Mouse (Mus musculus): ENCODE data around the gene Thbd. TPM values are rescaled to one million over a fixed set of nuclear protein-coding genes. Genes with fewer than 3 reads are reported as not detected.
A peak's percentile ranks its signal among the peaks of the same experiment; 100 is the strongest.

The Thbd gene
- polyA plus RNA-seq, 1 experiment = 39.1 TPM

DNA sequence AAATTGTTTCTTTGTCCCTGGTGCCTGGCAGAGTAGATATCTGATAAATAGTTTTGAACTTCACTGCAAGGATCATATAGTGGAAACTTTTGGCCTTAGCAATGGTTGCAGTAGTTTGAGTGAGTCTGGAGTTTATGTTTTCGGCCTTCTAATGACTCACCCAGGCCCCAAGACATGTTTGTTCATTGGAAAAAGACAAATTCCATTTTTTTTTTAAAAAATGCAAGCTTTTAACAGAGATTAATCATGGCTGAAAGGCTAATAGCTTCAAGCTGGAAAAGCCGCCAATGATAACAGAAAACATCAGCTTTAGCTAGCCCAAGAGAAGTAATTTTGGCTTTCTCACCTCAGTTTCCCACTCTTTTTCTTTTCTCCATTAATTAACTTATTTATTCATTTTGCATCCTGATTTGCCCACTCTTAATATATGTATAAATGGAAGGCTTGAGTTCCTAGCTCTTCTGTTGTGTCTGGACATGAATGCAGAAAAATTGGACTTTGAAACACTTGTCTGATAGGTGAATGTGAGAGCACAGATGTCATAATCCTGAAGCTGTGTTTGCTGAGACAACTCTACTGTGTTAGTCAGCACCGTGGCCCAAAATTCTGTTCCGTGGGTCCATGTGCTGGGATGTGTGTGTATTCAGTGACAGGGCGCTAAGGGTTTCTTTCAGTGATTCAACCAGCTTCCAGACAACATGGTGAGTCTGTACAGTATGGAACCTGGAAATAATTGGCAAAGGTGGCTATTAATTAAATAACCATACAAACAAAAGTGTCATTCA lies 8.9 kb downstream of the Thbd start:
- no peak for DNase-seq (ENCODE audit: low read depth in 1 of 2, low spot score in 2 of 2)
- 89% methylated on average over 5 of the region's 5 CpGs for WGBS
- TF ChIP-seq POLR2A (IDR thresholded peaks at IDR 0.05; ENCODE audit: low read depth, low read length) (no peak), CTCF (IDR thresholded peaks at IDR 0.05; ENCODE audit: extremely low read depth, insufficient read depth, insufficient read length, insufficient replicate concordance) (no peak)
- Histone ChIP-seq H3K36me3 (ENCODE audit: control insufficient read depth, insufficient read depth, low read length) (no peaks in the 10 kb centered on the region), H3K4me1 (ENCODE audit: control insufficient read depth, insufficient read depth, insufficient read length) (peaks cover 9% of the 10 kb centered on the region), H3K4me3 (ENCODE audit: extremely low read depth, insufficient read depth, insufficient read length) (no peak overlapping the region), H3K27ac (ENCODE audit: insufficient read depth, low read length) (no peak overlapping the region), H3K27me3 (ENCODE audit: control insufficient read depth, insufficient read depth, low read length) (peaks cover 3% of the 10 kb centered on the region)

DNA sequence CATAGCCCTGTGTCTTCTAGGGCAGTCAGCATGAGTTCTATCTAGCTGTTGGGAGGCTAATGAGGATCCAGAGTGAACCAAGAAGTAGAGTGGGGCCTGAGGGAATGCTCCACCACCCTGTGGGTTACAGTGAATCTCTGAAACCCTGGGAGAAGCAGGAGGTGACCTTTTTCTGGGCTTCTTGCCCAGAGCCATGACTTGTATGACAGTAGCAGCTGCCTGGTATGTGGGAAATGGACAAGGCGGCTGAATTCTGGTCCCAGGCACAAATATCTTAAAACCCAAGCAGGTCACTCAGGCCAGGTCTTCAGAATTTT lies 10.2 kb downstream of the Thbd start:
- H3K27me3 ChIP-seq (ENCODE audit: control insufficient read depth, insufficient read depth, low read length) = peaks cover 3% of the 10 kb centered on the region
- H3K4me1 ChIP-seq (ENCODE audit: control insufficient read depth, insufficient read depth, insufficient read length) = peaks cover 9% of the 10 kb centered on the region
- no peaks in the 10 kb centered on the region for H3K36me3 ChIP-seq (ENCODE audit: control insufficient read depth, insufficient read depth, low read length)
- 78% methylated on average over 1 of the region's 1 CpGs for WGBS
- H3K4me3 ChIP-seq (ENCODE audit: extremely low read depth, insufficient read depth, insufficient read length) = no peak overlapping the region
- H3K27ac ChIP-seq (ENCODE audit: insufficient read depth, low read length) = 0 out of 2 replicates have a peak overlapping the region, but pooled peaks have one; percentile 17
- DNase-seq (ENCODE audit: low read depth in 1 of 2, low spot score in 2 of 2) = no peak
- no peak for TF ChIP-seq POLR2A (IDR thresholded peaks at IDR 0.05; ENCODE audit: low read depth, low read length)
- no peak for TF ChIP-seq CTCF (IDR thresholded peaks at IDR 0.05; ENCODE audit: extremely low read depth, insufficient read depth, insufficient read length, insufficient replicate concordance)

DNA sequence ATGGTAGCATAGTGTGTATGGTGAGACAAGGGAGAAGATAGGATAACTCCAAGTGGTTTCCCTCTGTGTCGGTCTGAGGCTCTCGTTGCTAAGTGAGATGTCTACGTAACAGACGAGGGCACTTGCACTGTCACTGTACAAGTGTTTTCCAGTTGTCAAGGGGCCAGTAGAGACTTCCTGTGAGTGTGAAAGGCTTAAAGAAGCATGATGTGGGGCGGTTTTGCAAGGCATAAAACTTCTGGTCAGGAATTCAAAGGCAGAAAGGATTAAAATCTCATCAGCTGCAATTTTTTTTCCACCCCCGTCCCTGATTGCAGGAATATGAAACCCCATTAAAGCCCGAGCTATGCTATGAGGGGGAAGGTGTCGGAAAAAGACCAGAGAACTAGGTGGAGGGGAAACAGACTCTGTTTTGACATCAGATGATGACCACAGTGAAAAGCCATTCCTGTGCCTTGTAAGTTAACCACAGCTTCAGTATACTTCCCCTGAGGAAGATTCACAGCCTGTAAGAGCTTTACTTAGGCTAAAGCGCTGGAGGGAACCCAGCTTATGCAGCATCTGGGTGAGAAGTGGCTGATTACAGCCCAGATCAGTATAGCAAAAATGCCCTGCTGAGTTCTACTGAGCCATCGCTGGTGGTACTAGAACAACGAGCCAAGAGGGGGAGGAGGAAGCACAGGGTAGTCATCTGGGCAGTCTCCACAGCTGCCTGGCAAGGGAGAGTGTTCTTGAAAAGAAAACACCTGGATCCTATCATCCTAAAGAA lies 10.8 kb downstream of the Thbd start:
- H3K4me3 ChIP-seq (ENCODE audit: extremely low read depth, insufficient read depth, insufficient read length) = no peak overlapping the region
- DNase-seq (ENCODE audit: low read depth in 1 of 2, low spot score in 2 of 2) = no peak

DNA sequence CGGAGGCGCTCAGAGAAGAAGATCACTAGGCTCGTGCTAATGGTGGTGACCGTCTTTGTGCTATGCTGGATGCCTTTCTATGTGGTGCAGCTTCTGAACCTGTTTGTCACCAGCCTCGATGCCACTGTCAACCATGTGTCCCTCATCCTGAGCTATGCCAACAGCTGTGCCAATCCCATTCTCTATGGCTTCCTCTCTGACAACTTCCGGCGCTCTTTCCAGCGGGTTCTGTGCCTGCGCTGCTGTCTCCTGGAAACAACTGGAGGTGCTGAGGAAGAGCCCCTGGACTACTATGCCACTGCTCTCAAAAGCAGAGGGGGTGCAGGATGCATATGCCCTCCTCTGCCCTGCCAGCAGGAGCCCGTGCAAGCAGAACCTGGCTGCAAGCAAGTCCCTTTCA lies 11.8 kb downstream of the Thbd start:
- H3K27ac ChIP-seq (ENCODE audit: insufficient read depth, low read length) = no peak overlapping the region
- no peak for DNase-seq (ENCODE audit: low read depth in 1 of 2, low spot score in 2 of 2)
- H3K4me3 ChIP-seq (ENCODE audit: extremely low read depth, insufficient read depth, insufficient read length) = no peak overlapping the region
- 78% methylated on average over 10 of the region's 10 CpGs for WGBS
- TF ChIP-seq CTCF (IDR thresholded peaks at IDR 0.05; ENCODE audit: extremely low read depth, insufficient read depth, insufficient read length, insufficient replicate concordance) (no peak), POLR2A (IDR thresholded peaks at IDR 0.05; ENCODE audit: low read depth, low read length) (no peak)
- H3K36me3 ChIP-seq (ENCODE audit: control insufficient read depth, insufficient read depth, low read length) = no peaks in the 10 kb centered on the region
- peaks cover 3% of the 10 kb centered on the region for H3K27me3 ChIP-seq (ENCODE audit: control insufficient read depth, insufficient read depth, low read length)
- H3K4me1 ChIP-seq (ENCODE audit: control insufficient read depth, insufficient read depth, insufficient read length) = peaks cover 9% of the 10 kb centered on the region

More for the DNA sequence above, 10.8 kb downstream of the Thbd start:
- TF ChIP-seq CTCF (IDR thresholded peaks at IDR 0.05; ENCODE audit: extremely low read depth, insufficient read depth, insufficient read length, insufficient replicate concordance) (no peak), POLR2A (IDR thresholded peaks at IDR 0.05; ENCODE audit: low read depth, low read length) (no peak)
- Histone ChIP-seq H3K36me3 (ENCODE audit: control insufficient read depth, insufficient read depth, low read length) (no peaks in the 10 kb centered on the region), H3K4me1 (ENCODE audit: control insufficient read depth, insufficient read depth, insufficient read length) (peaks cover 9% of the 10 kb centered on the region), H3K27me3 (ENCODE audit: control insufficient read depth, insufficient read depth, low read length) (peaks cover 3% of the 10 kb centered on the region), H3K27ac (ENCODE audit: insufficient read depth, low read length) (peak overlapping the region; percentile 17; the same call in 1 of the 2 replicates)
- WGBS = 23% methylated on average over 11 of the region's 11 CpGs

DNA sequence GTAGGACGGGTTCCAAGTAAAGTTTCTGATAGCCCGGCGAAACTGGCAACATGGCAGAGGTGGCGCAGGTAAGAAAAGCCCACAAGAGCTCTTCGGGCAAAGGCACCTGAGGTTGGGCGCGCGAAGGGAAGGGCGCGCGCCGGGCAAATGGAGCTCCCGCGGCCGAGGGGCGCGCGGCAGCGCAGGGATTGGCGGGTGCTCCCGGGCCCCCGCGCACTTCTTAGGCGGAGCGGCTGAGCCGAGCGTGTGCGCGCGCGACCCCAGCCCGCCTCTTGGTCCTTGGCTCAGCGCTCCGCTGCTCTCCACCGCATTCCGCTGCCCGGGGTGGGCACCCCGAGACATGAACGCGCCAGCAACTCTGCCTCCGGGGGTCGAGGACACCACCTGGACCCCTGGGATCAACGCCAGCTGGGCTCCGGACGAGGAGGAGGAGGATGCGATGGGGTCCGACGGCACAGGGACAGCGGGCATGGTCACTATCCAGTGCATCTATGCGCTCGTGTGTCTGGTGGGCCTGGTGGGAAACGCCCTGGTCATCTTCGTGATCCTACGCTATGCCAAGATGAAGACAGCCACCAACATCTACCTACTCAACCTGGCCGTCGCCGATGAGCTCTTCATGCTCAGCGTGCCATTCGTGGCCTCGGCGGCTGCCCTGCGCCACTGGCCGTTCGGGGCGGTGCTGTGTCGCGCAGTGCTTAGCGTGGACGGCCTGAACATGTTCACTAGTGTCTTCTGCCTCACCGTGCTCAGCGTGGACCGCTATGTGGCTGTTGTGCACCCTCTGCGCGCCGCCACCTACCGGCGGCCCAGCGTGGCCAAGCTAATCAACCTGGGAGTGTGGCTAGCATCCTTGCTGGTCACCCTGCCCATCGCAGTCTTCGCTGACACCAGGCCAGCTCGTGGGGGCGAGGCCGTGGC lies 12.6 kb downstream of the Thbd start, which contains the start of gene Sstr4:
Sstr4 (plus strand) TSS at position 214 of the 921 bp plus-strand sequence.
- DNase-seq (ENCODE audit: low read depth in 1 of 2, low spot score in 2 of 2) = peak in 1 of 2 experiments; percentile 40
- H3K27me3 ChIP-seq (ENCODE audit: control insufficient read depth, insufficient read depth, low read length) = peaks cover 3% of the 10 kb centered on the region
- H3K4me1 ChIP-seq (ENCODE audit: control insufficient read depth, insufficient read depth, insufficient read length) = peaks cover 9% of the 10 kb centered on the region
- WGBS = 10% methylated on average over 83 of the region's 83 CpGs
- H3K36me3 ChIP-seq (ENCODE audit: control insufficient read depth, insufficient read depth, low read length) = no peaks in the 10 kb centered on the region
- no peak within 1 kb of the TSS for H3K27ac ChIP-seq (ENCODE audit: insufficient read depth, low read length)
- no peak for TF ChIP-seq POLR2A (IDR thresholded peaks at IDR 0.05; ENCODE audit: low read depth, low read length)
- TF ChIP-seq CTCF (IDR thresholded peaks at IDR 0.05; ENCODE audit: extremely low read depth, insufficient read depth, insufficient read length, insufficient replicate concordance) = peak; percentile 55; the same call in 1 of the 2 replicates
- H3K4me3 ChIP-seq (ENCODE audit: extremely low read depth, insufficient read depth, insufficient read length) = peak within 1 kb of the TSS; percentile 38; the same call in 1 of the 2 replicates

DNA sequence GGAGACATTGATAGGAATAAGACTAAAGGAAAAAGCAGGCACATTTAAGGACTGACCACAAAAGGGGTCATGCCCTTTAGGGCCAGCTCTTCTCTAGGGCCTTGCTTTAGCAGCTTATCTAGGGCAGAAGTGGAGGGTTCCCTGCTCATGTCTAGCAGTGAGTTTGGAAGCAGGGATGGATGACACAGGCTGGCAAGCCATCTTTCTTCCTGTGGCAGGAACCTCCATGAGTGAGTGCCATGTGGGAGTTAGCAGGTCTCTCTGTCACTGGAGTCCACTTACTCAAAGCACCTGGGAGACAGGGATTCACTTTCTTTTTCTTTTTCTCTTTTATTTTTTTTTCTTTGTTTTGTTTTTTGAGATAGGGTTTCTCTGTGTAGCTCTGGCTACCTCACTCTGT lies 14.1 kb downstream of the Thbd start:
- H3K4me3 ChIP-seq (ENCODE audit: extremely low read depth, insufficient read depth, insufficient read length) = no peak overlapping the region
- H3K27me3 ChIP-seq (ENCODE audit: control insufficient read depth, insufficient read depth, low read length) = peaks cover 3% of the 10 kb centered on the region
- no peak overlapping the region for H3K27ac ChIP-seq (ENCODE audit: insufficient read depth, low read length)
- no peak for DNase-seq (ENCODE audit: low read depth in 1 of 2, low spot score in 2 of 2)
- TF ChIP-seq POLR2A (IDR thresholded peaks at IDR 0.05; ENCODE audit: low read depth, low read length) (no peak), CTCF (IDR thresholded peaks at IDR 0.05; ENCODE audit: extremely low read depth, insufficient read depth, insufficient read length, insufficient replicate concordance) (no peak)
- H3K4me1 ChIP-seq (ENCODE audit: control insufficient read depth, insufficient read depth, insufficient read length) = peaks cover 9% of the 10 kb centered on the region
- H3K36me3 ChIP-seq (ENCODE audit: control insufficient read depth, insufficient read depth, low read length) = no peaks in the 10 kb centered on the region

Data from spleen, adult 2 months (tissue).